Mouse (Mus musculus): ENCODE data around the gene Kcnmb4. TPM values are rescaled to one million over a fixed set of nuclear protein-coding genes. Genes with fewer than 3 reads are reported as not detected.

The Kcnmb4 gene
- polyA plus RNA-seq, 1 experiment from 2014 or later: 9.1 TPM

DNA sequence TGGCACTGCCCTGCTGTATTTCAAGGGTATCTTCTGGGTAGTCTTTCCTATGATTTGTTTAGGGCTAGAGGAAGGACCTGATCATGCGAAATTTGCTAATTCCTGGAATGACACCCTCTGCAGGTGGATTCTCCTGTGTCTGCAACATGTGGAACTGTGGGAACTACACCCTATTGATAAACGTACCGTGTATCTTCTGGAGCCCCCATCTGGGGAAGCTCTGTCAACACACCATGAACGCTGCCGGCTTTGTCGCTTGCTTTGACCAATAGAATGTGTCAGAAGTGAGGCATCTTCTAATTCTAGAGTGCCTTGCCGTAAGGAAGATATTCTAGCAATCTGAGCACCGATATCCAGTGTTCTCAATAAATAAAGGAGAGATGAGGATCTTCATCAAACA, 28.9 kb downstream of the Kcnmb4 start:
- H3K4me3 ChIP-seq (ENCODE audit: low read depth, low read length): no peak overlapping the region
- no peak overlapping the region for H3K4me2 ChIP-seq (ENCODE audit: low read depth, low read length)
- no peaks in the 10 kb centered on the region for H3K4me1 ChIP-seq (ENCODE audit: control insufficient read depth, insufficient read depth, low read length)
- H3K9me3 ChIP-seq (ENCODE audit: control insufficient read depth, low read length): no peaks in the 10 kb centered on the region
- ATAC-seq (ENCODE audit: low read depth): no peak
- 95% methylated on average over 8 of the region's 8 CpGs for WGBS
- H3K27ac ChIP-seq (replicated peaks; ENCODE audit: low read depth, low read length): no peak overlapping the region
- H3K27me3 ChIP-seq (replicated peaks; ENCODE audit: control insufficient read depth, insufficient read depth, low read length): no peaks in the 10 kb centered on the region
- H3K36me3 ChIP-seq (ENCODE audit: control insufficient read depth, insufficient read depth, low read length): no peaks in the 10 kb centered on the region
- H3K9ac ChIP-seq (ENCODE audit: low read depth, low read length): no peak overlapping the region
- no peak for DNase-seq (ENCODE audit: low spot score)

DNA sequence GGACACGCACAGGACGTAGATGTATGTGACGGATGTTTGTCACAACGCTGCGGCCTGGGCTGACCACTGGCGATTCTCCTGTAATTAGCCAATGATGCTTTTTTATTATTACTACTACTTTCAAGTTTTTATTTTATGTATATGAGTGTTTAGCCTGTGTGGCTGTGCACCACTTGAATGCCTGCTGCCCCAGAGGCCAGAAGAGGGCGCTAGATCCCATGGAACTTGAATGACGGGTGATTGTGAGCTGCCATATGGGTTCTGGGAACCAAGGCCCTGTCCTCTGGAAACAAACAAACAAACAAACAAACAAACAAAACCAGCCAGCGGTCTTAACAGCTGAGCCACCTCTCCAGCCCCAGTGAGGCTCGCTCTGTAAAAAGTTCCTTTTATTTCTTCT, 29.3 kb downstream of the Kcnmb4 start:
- Histone ChIP-seq H3K4me1 (ENCODE audit: control insufficient read depth, insufficient read depth, low read length) (no peaks in the 10 kb centered on the region), H3K9ac (ENCODE audit: low read depth, low read length) (no peak overlapping the region), H3K36me3 (ENCODE audit: control insufficient read depth, insufficient read depth, low read length) (0 out of 2 replicates have a peak, but pooled peaks cover under 1% of the 10 kb centered on the region), H3K27ac (replicated peaks; ENCODE audit: low read depth, low read length) (no peak overlapping the region), H3K4me2 (ENCODE audit: low read depth, low read length) (no peak overlapping the region), H3K4me3 (ENCODE audit: low read depth, low read length) (no peak overlapping the region), H3K9me3 (ENCODE audit: control insufficient read depth, low read length) (no peaks in the 10 kb centered on the region), H3K27me3 (replicated peaks; ENCODE audit: control insufficient read depth, insufficient read depth, low read length) (no peaks in the 10 kb centered on the region)
- 89% methylated on average over 10 of the region's 10 CpGs for WGBS
- ATAC-seq (ENCODE audit: low read depth) (no peak), DNase-seq (ENCODE audit: low spot score) (no peak)

DNA sequence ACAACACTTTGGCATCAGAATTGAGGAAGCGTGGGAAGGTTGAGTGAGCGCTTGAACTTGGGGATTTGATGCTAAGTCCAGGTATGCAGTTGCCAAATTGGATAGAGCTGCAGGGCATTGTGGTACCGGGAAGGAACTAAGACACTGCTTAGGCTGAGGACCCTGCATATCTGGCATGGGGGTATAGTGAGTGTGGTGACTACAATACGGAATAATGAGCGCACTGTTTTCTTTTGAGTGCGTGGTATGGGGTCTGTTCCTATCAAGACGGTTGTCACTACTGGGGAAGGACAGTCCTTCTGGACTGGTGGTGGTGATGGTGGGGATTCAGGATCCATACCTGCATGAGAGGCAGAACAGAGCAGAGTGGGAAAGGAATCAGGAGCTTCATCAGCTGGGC, 32.7 kb downstream of the Kcnmb4 start:
- H3K36me3 ChIP-seq (ENCODE audit: control insufficient read depth, insufficient read depth, low read length): peaks cover 8% of the 10 kb centered on the region; the same call in 1 of the 2 replicates
- WGBS: 90% methylated on average over 7 of the region's 7 CpGs
- H3K9ac ChIP-seq (ENCODE audit: low read depth, low read length): no peak overlapping the region
- H3K4me1 ChIP-seq (ENCODE audit: control insufficient read depth, insufficient read depth, low read length): no peaks in the 10 kb centered on the region
- ATAC-seq (ENCODE audit: low read depth): no peak
- H3K4me2 ChIP-seq (ENCODE audit: low read depth, low read length): no peak overlapping the region
- H3K27me3 ChIP-seq (replicated peaks; ENCODE audit: control insufficient read depth, insufficient read depth, low read length): no peaks in the 10 kb centered on the region
- no peak overlapping the region for H3K4me3 ChIP-seq (ENCODE audit: low read depth, low read length)
- H3K27ac ChIP-seq (replicated peaks; ENCODE audit: low read depth, low read length): no peak overlapping the region
- no peak for DNase-seq (ENCODE audit: low spot score)
- H3K9me3 ChIP-seq (ENCODE audit: control insufficient read depth, low read length): 0 out of 2 replicates have a peak, but pooled peaks cover 7% of the 10 kb centered on the region

DNA sequence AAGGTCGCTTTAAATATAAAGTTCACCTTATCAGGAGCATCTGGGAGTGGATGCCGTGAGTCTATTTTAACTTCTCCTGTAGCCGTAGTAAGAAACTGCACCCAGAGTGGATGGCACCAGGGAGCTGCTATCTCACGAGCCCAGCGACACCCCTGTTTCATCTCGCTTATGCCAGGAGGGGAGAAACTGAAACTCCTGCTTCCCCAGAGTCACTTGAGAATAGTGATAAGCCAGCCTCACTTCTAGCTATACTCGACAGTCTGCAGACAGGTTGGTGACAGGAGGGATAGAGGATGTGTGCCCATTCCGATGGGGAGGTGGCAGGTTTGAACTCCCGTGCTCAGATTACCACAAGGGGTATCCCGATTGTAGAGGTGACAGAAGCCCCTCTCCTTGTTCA, 33.6 kb downstream of the Kcnmb4 start:
- ATAC-seq (ENCODE audit: low read depth) (no peak), DNase-seq (ENCODE audit: low spot score) (no peak)
- Histone ChIP-seq H3K36me3 (ENCODE audit: control insufficient read depth, insufficient read depth, low read length) (peaks cover 8% of the 10 kb centered on the region; the same call in 1 of the 2 replicates), H3K27ac (replicated peaks; ENCODE audit: low read depth, low read length) (no peak overlapping the region), H3K27me3 (replicated peaks; ENCODE audit: control insufficient read depth, insufficient read depth, low read length) (no peaks in the 10 kb centered on the region), H3K4me2 (ENCODE audit: low read depth, low read length) (no peak overlapping the region), H3K9ac (ENCODE audit: low read depth, low read length) (no peak overlapping the region), H3K4me1 (ENCODE audit: control insufficient read depth, insufficient read depth, low read length) (no peaks in the 10 kb centered on the region), H3K4me3 (ENCODE audit: low read depth, low read length) (no peak overlapping the region), H3K9me3 (ENCODE audit: control insufficient read depth, low read length) (0 out of 2 replicates have a peak, but pooled peaks cover 7% of the 10 kb centered on the region)
- WGBS: 84% methylated on average over 10 of the region's 10 CpGs

DNA sequence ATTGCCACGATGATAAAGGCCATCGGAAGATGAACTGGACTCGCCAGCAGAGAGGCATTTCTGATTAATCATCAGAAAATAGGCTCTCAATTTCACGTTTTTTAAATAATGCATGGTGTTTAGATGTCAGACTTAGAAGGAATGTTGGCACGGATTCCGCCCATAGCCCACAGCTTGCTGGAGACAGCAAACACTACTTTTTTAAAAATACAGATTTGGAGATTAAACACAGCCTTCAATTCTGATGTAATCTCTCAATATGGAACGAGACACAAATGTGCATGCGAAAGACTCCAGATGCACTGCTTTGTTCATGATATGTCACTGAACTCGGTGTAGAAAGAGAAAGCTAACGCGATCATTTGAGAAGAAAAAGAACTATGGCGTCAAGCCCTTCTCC, 38.2 kb downstream of the Kcnmb4 start:
- H3K9ac ChIP-seq (ENCODE audit: low read depth, low read length): no peak overlapping the region
- ATAC-seq (ENCODE audit: low read depth) (no peak), DNase-seq (ENCODE audit: low spot score) (peak; percentile 57)
- H3K4me2 ChIP-seq (ENCODE audit: low read depth, low read length): no peak overlapping the region
- H3K27ac ChIP-seq (replicated peaks; ENCODE audit: low read depth, low read length): no peak overlapping the region
- peaks cover 8% of the 10 kb centered on the region; the same call in 1 of the 2 replicates for H3K36me3 ChIP-seq (ENCODE audit: control insufficient read depth, insufficient read depth, low read length)
- H3K4me3 ChIP-seq (ENCODE audit: low read depth, low read length): no peak overlapping the region
- H3K27me3 ChIP-seq (replicated peaks; ENCODE audit: control insufficient read depth, insufficient read depth, low read length): no peaks in the 10 kb centered on the region
- H3K4me1 ChIP-seq (ENCODE audit: control insufficient read depth, insufficient read depth, low read length): no peaks in the 10 kb centered on the region
- H3K9me3 ChIP-seq (ENCODE audit: control insufficient read depth, low read length): 0 out of 2 replicates have a peak, but pooled peaks cover 7% of the 10 kb centered on the region
- WGBS: 65% methylated on average over 12 of the region's 12 CpGs

DNA sequence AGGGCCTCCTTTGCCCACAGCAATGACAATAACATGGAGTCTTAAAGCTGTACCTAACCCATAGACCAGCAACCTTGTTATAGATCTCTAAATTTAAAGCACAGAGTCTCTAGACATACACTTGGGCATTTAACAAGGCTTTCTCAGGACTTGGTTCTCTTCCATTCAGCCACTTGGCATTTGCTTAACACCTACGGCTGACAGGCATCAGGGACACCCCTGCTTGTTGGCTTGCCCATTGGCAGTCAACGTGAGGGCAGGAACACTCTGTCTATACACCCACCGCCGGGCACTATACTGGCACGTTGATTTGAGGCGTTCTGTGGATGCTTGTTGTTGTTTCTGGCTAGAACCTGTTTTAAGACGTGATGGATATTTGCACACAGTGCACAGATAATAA, 41.3 kb downstream of the Kcnmb4 start:
- no peak overlapping the region for H3K4me3 ChIP-seq (ENCODE audit: low read depth, low read length)
- no peak overlapping the region for H3K27ac ChIP-seq (replicated peaks; ENCODE audit: low read depth, low read length)
- no peaks in the 10 kb centered on the region for H3K36me3 ChIP-seq (ENCODE audit: control insufficient read depth, insufficient read depth, low read length)
- no peak overlapping the region for H3K9ac ChIP-seq (ENCODE audit: low read depth, low read length)
- no peaks in the 10 kb centered on the region for H3K27me3 ChIP-seq (replicated peaks; ENCODE audit: control insufficient read depth, insufficient read depth, low read length)
- no peak overlapping the region for H3K4me2 ChIP-seq (ENCODE audit: low read depth, low read length)
- H3K4me1 ChIP-seq (ENCODE audit: control insufficient read depth, insufficient read depth, low read length): no peaks in the 10 kb centered on the region
- no peak for DNase-seq (ENCODE audit: low spot score)
- 0 out of 2 replicates have a peak, but pooled peaks cover 11% of the 10 kb centered on the region for H3K9me3 ChIP-seq (ENCODE audit: control insufficient read depth, low read length)
- no peak for ATAC-seq (ENCODE audit: low read depth)
- WGBS: 86% methylated on average over 7 of the region's 7 CpGs

DNA sequence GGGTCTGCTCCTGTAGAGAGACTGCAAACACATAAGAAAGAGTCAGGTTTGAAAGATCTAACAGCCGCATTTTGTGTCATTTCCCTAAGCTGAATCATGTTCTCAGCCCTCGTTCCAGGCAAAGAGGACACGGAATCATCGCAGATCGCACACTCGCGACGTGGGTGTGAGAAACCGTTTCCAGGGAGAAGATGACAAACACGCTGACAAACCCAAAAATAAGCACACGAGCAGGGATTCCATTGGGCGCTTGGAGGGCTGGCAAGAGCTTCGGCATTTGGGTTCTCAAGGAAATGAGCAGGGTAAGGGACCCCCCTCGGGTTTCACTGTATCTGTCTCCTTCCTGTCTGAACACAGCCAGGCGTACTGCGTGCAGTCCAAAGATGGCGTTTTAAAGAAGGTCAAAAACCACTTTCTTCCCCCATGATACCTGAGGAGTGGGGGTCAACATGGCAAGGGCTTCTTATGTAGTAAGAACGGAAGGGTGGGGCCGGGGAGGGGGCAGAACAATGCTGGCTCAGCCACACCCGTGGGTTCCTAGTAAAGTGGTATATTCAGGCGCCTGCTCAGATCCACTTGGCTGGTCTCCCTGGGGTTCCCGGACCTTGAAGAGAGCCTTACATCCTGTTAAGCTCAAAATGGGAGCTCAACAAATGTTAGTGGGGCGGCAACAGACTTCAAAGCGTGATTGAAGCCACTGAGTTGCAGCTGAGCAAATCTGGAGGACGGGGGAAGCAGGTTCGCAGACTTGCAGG, 45.5 kb downstream of the Kcnmb4 start:
- Histone ChIP-seq H3K4me3 (ENCODE audit: low read depth, low read length) (no peak overlapping the region), H3K4me2 (ENCODE audit: low read depth, low read length) (no peak overlapping the region), H3K4me1 (ENCODE audit: control insufficient read depth, insufficient read depth, low read length) (no peaks in the 10 kb centered on the region), H3K36me3 (ENCODE audit: control insufficient read depth, insufficient read depth, low read length) (no peaks in the 10 kb centered on the region), H3K9me3 (ENCODE audit: control insufficient read depth, low read length) (0 out of 2 replicates have a peak, but pooled peaks cover 11% of the 10 kb centered on the region), H3K27me3 (replicated peaks; ENCODE audit: control insufficient read depth, insufficient read depth, low read length) (no peaks in the 10 kb centered on the region), H3K27ac (replicated peaks; ENCODE audit: low read depth, low read length) (no peak overlapping the region), H3K9ac (ENCODE audit: low read depth, low read length) (no peak overlapping the region)
- DNase-seq (ENCODE audit: low spot score) (no peak), ATAC-seq (ENCODE audit: low read depth) (no peak)
- 95% methylated on average over 26 of the region's 26 CpGs for WGBS

DNA sequence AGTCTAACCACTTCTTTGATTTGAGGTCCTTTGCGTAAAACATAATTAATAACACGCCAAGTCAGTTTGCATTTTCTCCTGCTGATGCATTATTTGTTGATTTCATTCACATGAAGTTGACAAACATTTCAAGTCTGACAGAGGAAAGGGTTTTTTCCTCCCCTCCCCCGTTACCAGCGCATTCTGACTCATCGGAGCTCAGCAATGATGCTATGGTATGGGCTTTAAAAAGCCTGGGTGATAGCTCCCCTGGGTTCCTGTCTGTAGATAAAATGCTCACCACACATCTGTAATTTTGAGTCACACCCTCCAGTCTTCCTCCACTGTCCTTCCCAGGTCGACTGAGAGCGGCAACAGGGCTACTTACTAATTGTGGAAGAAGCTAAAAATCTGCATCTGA, 47.5 kb downstream of the Kcnmb4 start:
- Histone ChIP-seq H3K9me3 (ENCODE audit: control insufficient read depth, low read length) (0 out of 2 replicates have a peak, but pooled peaks cover 11% of the 10 kb centered on the region), H3K27ac (replicated peaks; ENCODE audit: low read depth, low read length) (no peak overlapping the region), H3K4me1 (ENCODE audit: control insufficient read depth, insufficient read depth, low read length) (no peaks in the 10 kb centered on the region), H3K4me3 (ENCODE audit: low read depth, low read length) (no peak overlapping the region), H3K9ac (ENCODE audit: low read depth, low read length) (no peak overlapping the region), H3K4me2 (ENCODE audit: low read depth, low read length) (no peak overlapping the region), H3K36me3 (ENCODE audit: control insufficient read depth, insufficient read depth, low read length) (no peaks in the 10 kb centered on the region), H3K27me3 (replicated peaks; ENCODE audit: control insufficient read depth, insufficient read depth, low read length) (no peaks in the 10 kb centered on the region)
- no peak for ATAC-seq (ENCODE audit: low read depth)
- DNase-seq (ENCODE audit: low spot score): no peak
- 82% methylated on average over 7 of the region's 7 CpGs for WGBS

DNA sequence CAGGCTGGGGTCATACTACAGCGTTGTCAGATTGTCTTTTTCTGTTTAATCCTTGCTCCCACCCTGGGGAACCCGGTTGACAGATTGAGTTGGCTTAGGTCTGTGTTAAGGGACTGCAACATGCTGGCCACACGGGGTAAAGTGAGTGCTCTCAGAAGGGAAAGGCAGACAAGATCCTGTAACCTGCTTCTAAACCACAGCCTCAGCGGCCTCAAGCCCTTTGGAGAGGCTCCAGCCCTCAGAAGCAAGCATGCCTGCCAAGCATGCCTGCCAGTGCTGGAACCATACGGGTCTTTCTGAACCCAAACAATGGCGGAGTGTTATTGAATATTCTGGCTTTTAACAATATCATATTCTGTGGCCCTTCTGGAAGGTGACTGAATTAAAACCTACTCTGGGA, 48.8 kb downstream of the Kcnmb4 start:
- H3K9ac ChIP-seq (ENCODE audit: low read depth, low read length): no peak overlapping the region
- 0 out of 2 replicates have a peak, but pooled peaks cover 11% of the 10 kb centered on the region for H3K9me3 ChIP-seq (ENCODE audit: control insufficient read depth, low read length)
- no peak overlapping the region for H3K27ac ChIP-seq (replicated peaks; ENCODE audit: low read depth, low read length)
- WGBS: 67% methylated on average over 6 of the region's 6 CpGs
- DNase-seq (ENCODE audit: low spot score) (peak; percentile 56), ATAC-seq (ENCODE audit: low read depth) (no peak)
- H3K4me1 ChIP-seq (ENCODE audit: control insufficient read depth, insufficient read depth, low read length): no peaks in the 10 kb centered on the region
- H3K4me3 ChIP-seq (ENCODE audit: low read depth, low read length): no peak overlapping the region
- H3K4me2 ChIP-seq (ENCODE audit: low read depth, low read length): no peak overlapping the region
- H3K27me3 ChIP-seq (replicated peaks; ENCODE audit: control insufficient read depth, insufficient read depth, low read length): no peaks in the 10 kb centered on the region
- no peaks in the 10 kb centered on the region for H3K36me3 ChIP-seq (ENCODE audit: control insufficient read depth, insufficient read depth, low read length)

Measured in embryonic facial prominence, embryonic 14.5 days (tissue).